Mouse (Mus musculus): ENCODE data around the gene Dohh.

DNA sequence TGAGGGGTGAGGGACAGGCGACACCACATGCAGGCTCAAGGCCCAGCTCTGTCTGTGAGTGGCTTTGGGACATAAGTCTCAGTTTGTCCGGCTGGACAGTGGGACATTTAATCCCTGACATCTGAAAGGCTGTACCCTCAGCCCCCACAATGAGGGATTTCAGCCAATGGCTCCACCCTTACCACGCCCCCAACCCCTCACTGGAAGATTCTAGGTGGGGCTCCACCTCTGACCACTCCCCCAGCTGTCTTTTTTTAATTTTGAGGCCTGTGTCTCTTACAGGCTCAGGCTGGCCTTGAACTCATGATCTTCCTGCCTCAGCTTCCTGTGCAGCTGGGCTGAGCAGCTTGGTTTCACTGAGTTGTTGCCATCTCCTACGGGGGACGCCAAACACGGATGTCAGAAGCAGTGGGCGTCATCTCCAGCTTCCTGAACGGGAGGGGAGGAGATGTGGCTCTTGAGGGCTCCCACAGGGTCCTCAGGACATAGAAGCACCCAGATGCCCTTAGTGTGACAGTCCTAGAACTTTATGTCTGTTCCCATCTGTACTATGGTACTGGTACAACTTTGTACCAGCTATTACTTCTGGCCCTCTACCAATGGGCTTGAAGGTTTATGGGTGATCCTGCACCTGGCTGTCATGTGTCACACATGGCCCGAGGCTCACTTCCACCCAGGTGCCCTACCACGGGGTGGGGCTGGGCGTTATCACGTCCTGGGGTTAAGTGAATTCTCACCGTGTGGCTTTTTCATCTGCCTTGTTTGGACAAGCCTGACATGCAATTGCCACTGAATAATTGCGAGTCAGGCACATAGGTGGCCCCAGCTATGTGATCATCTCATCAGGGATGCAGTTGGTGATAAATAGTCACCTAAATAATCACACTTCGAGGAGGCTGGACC, 50.4 kb downstream of the Dohh start:
- TF ChIP-seq POLR2A (IDR thresholded peaks at IDR 0.05; ENCODE audit: borderline replicate concordance, extremely low read depth, low read depth, low read length) (no peak), CTCF (IDR thresholded peaks at IDR 0.05; ENCODE audit: insufficient read depth, low read length) (no peak)

All from lung, adult 2 months (tissue).